Mouse (Mus musculus): ENCODE results near the gene Nuak2. TPM values are rescaled to one million over a fixed set of nuclear protein-coding genes. Genes with fewer than 3 reads are reported as not detected.

The Nuak2 gene
- polyA plus RNA-seq, 1 experiment, result 16.4 TPM

GRCm38 (mm10) chr1:132322711-132323542 lies 7.0 kb downstream of the Nuak2 start:
- TF ChIP-seq CTCF (IDR thresholded peaks at IDR 0.05; ENCODE audit: control insufficient read depth, insufficient read depth, low read length) (no peak), POLR2A (IDR thresholded peaks at IDR 0.05; ENCODE audit: borderline replicate concordance, control insufficient read depth, low read depth, low read length) (no peak)
- WGBS, result 82% methylated on average over 13 of the region's 13 CpGs
- Histone ChIP-seq H3K4me3 (replicated peaks; ENCODE audit: control insufficient read depth, low read depth, low read length) (no peak overlapping the region), H3K4me1 (ENCODE audit: control insufficient read depth, insufficient read depth, low read length) (peaks cover 4% of the 10 kb centered on the region), H3K27ac (ENCODE audit: control insufficient read depth, insufficient read depth, low read depth, low read length, poor library complexity) (no peak overlapping the region)

DNA sequence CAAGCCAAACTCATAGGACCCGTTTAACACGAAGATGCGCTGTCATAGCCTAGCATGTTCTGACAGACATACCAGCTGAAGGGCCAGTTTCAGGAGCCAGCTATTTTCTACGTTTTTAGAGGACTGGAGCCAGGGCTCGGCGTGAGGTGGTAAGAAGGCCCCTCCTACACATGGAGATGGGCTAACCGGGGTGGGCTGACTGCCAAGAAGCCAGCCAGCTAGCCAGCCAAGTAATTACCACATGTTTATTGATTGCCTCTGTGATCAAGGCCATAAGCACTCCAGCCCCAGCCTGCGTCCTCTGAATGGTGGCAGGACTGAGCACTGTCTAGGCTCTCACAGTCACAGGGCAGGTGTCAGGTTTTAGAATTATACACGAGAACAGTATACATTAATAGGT lies 10.9 kb downstream of the Nuak2 start:
- Histone ChIP-seq H3K4me3 (replicated peaks; ENCODE audit: control insufficient read depth, low read depth, low read length) (no peak overlapping the region), H3K4me1 (ENCODE audit: control insufficient read depth, insufficient read depth, low read length) (no peaks in the 10 kb centered on the region; the same call in 1 of the 2 replicates), H3K27ac (ENCODE audit: control insufficient read depth, insufficient read depth, low read depth, low read length, poor library complexity) (no peak overlapping the region)
- 77% methylated on average over 9 of the region's 9 CpGs for WGBS
- TF ChIP-seq POLR2A (IDR thresholded peaks at IDR 0.05; ENCODE audit: borderline replicate concordance, control insufficient read depth, low read depth, low read length) (no peak), CTCF (IDR thresholded peaks at IDR 0.05; ENCODE audit: control insufficient read depth, insufficient read depth, low read length) (no peak)

GRCm38 (mm10) chr1:132327477-132327876 lies 11.6 kb downstream of the Nuak2 start:
- Histone ChIP-seq H3K4me1 (ENCODE audit: control insufficient read depth, insufficient read depth, low read length) (no peaks in the 10 kb centered on the region; the same call in 1 of the 2 replicates), H3K27ac (ENCODE audit: control insufficient read depth, insufficient read depth, low read depth, low read length, poor library complexity) (no peak overlapping the region), H3K4me3 (replicated peaks; ENCODE audit: control insufficient read depth, low read depth, low read length) (no peak overlapping the region)
- TF ChIP-seq POLR2A (IDR thresholded peaks at IDR 0.05; ENCODE audit: borderline replicate concordance, control insufficient read depth, low read depth, low read length), result no peak
- TF ChIP-seq CTCF (IDR thresholded peaks at IDR 0.05; ENCODE audit: control insufficient read depth, insufficient read depth, low read length), result no peak
- 93% methylated on average over 17 of the region's 17 CpGs for WGBS

DNA sequence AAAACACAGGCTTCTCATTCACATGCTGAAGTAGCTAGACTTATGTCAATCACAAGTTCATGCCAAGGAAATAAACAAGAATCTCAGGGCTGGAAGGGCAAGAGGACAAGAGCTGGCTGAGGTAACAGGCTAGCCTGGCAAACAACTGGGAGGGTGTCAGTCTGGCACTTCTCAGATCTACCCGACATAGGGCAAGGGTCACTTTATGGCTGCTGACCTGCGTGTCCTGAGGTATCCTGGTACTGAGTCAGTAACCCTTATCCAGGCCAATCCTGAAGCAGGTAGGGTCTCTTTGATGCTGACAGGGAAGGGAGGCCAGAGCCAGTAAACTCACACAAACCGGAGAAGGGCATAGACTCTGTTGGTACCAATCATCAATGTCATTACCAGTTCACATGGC lies 12.6 kb downstream of the Nuak2 start:
- H3K27ac ChIP-seq (ENCODE audit: control insufficient read depth, insufficient read depth, low read depth, low read length, poor library complexity), result no peak overlapping the region
- TF ChIP-seq POLR2A (IDR thresholded peaks at IDR 0.05; ENCODE audit: borderline replicate concordance, control insufficient read depth, low read depth, low read length) (no peak), CTCF (IDR thresholded peaks at IDR 0.05; ENCODE audit: control insufficient read depth, insufficient read depth, low read length) (no peak)
- H3K4me3 ChIP-seq (replicated peaks; ENCODE audit: control insufficient read depth, low read depth, low read length), result no peak overlapping the region
- WGBS, result 95% methylated on average over 3 of the region's 3 CpGs
- H3K4me1 ChIP-seq (ENCODE audit: control insufficient read depth, insufficient read depth, low read length), result no peaks in the 10 kb centered on the region; the same call in 1 of the 2 replicates

DNA sequence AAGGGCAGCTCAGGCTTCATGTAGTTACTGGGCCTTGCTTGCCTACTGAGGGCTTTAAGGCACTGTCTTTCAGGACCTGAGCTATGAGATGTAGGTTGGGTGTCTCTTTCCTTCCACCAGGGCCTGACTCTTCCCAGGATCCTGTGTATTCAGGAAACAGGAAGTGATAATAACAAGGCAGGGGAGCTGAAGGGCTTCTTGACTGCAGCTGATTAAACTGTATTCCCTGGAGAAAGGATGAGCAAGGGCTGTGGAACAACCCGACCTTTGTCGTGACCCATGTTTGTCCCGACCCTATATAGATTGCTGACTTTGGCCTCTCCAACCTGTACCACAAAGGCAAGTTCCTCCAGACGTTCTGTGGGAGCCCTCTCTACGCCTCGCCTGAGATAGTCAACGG lies 13.7 kb downstream of the Nuak2 start:
- H3K4me1 ChIP-seq (ENCODE audit: control insufficient read depth, insufficient read depth, low read length), result peaks cover 2% of the 10 kb centered on the region
- TF ChIP-seq CTCF (IDR thresholded peaks at IDR 0.05; ENCODE audit: control insufficient read depth, insufficient read depth, low read length) (no peak), POLR2A (IDR thresholded peaks at IDR 0.05; ENCODE audit: borderline replicate concordance, control insufficient read depth, low read depth, low read length) (no peak)
- WGBS, result 79% methylated on average over 7 of the region's 7 CpGs
- no peak overlapping the region for H3K4me3 ChIP-seq (replicated peaks; ENCODE audit: control insufficient read depth, low read depth, low read length)
- no peak overlapping the region for H3K27ac ChIP-seq (ENCODE audit: control insufficient read depth, insufficient read depth, low read depth, low read length, poor library complexity)

- H3K27ac ChIP-seq (ENCODE audit: control insufficient read depth, insufficient read depth, low read depth, low read length, poor library complexity), result no peak overlapping the region
- WGBS, result 91% methylated on average over 15 of the region's 15 CpGs
- H3K4me1 ChIP-seq (ENCODE audit: control insufficient read depth, insufficient read depth, low read length), result peaks cover 4% of the 10 kb centered on the region
- TF ChIP-seq POLR2A (IDR thresholded peaks at IDR 0.05; ENCODE audit: borderline replicate concordance, control insufficient read depth, low read depth, low read length) (no peak), CTCF (IDR thresholded peaks at IDR 0.05; ENCODE audit: control insufficient read depth, insufficient read depth, low read length) (no peak)
- no peak overlapping the region for H3K4me3 ChIP-seq (replicated peaks; ENCODE audit: control insufficient read depth, low read depth, low read length)
Observed at GRCm38 (mm10) chr1:132330397-132330796, 14.5 kb downstream of the Nuak2 start.

DNA sequence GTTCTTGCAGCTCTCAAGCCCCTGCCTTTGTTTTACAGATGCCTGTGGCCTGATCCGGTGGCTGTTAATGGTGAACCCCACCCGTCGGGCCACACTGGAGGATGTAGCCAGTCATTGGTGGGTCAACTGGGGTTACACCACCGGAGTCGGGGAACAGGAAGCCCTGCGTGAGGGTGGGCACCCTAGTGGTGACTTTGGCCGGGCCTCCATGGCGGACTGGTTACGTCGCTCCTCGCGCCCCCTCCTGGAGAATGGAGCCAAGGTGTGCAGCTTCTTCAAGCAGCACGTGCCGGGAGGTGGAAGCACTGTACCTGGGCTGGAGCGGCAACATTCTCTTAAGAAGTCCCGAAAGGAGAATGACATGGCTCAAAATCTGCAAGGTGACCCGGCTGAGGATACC lies 15.4 kb downstream of the Nuak2 start:
- H3K27ac ChIP-seq (ENCODE audit: control insufficient read depth, insufficient read depth, low read depth, low read length, poor library complexity), result no peak overlapping the region
- 78% methylated on average over 17 of the region's 17 CpGs for WGBS
- no peak for TF ChIP-seq CTCF (IDR thresholded peaks at IDR 0.05; ENCODE audit: control insufficient read depth, insufficient read depth, low read length)
- TF ChIP-seq POLR2A (IDR thresholded peaks at IDR 0.05; ENCODE audit: borderline replicate concordance, control insufficient read depth, low read depth, low read length), result no peak
- no peak overlapping the region for H3K4me3 ChIP-seq (replicated peaks; ENCODE audit: control insufficient read depth, low read depth, low read length)
- H3K4me1 ChIP-seq (ENCODE audit: control insufficient read depth, insufficient read depth, low read length), result peaks cover 4% of the 10 kb centered on the region

- Histone ChIP-seq H3K4me1 (ENCODE audit: control insufficient read depth, insufficient read depth, low read length) (peaks cover 5% of the 10 kb centered on the region), H3K4me3 (replicated peaks; ENCODE audit: control insufficient read depth, low read depth, low read length) (no peak overlapping the region), H3K27ac (ENCODE audit: control insufficient read depth, insufficient read depth, low read depth, low read length, poor library complexity) (no peak overlapping the region)
- TF ChIP-seq CTCF (IDR thresholded peaks at IDR 0.05; ENCODE audit: control insufficient read depth, insufficient read depth, low read length) (no peak), POLR2A (IDR thresholded peaks at IDR 0.05; ENCODE audit: borderline replicate concordance, control insufficient read depth, low read depth, low read length) (no peak)
- 79% methylated on average over 2 of the region's 2 CpGs for WGBS
Observed at GRCm38 (mm10) chr1:132333201-132333600, 17.3 kb downstream of the Nuak2 start.
